Mouse (Mus musculus) myocyte (in vitro differentiated cells): Measurements from ENCODE around the gene Ncor2. TPM values are rescaled to one million over a fixed set of nuclear protein-coding genes. Genes with fewer than 3 reads are reported as not detected.

Experiments used
- H3K27me3 ChIP-seq: one replicate; pipeline ENCODE4 v1.6.1; 2011; ENCODE audit not compliant: control insufficient read depth, insufficient read depth, insufficient read length
- H3K36me3 ChIP-seq: one replicate; pipeline ENCODE4 v1.6.1; 2011; ENCODE audit not compliant: control insufficient read depth, insufficient read depth
- H3K4me2 ChIP-seq: one replicate; pipeline ENCODE4 v1.6.1; 2011; ENCODE audit warnings: low read depth, control low read depth
- H3K4me3 ChIP-seq: one replicate; pipeline ENCODE4 v1.5.1; 2011; ENCODE audit warnings: mild to moderate bottlenecking, control low read depth, moderate library complexity
- H3K79me2 ChIP-seq: one replicate; pipeline ENCODE4 v1.6.1; 2011; ENCODE audit not compliant: control insufficient read depth, insufficient read depth
- H3ac ChIP-seq: one replicate; pipeline ENCODE4 v1.6.1; 2011; ENCODE audit not compliant: control insufficient read depth, insufficient read length
- CEBPB ChIP-seq: IDR thresholded peaks from 2 replicates; pipeline ENCODE4 v1.6.1; 2011; ENCODE audit warnings: mild to moderate bottlenecking, moderate library complexity; ENCODE audit not compliant: poor library complexity, insufficient read depth, severe bottlenecking
- E2F4 ChIP-seq: IDR thresholded peaks from one replicate; pipeline ENCODE4 v1.6.1; 2011; ENCODE audit warnings: mild to moderate bottlenecking, control low read depth, moderate library complexity; ENCODE audit not compliant: insufficient read depth
- MAX ChIP-seq: IDR thresholded peaks from one replicate; pipeline ENCODE4 v1.6.1; 2011; ENCODE audit warnings: low read depth, mild to moderate bottlenecking, control low read depth
- MYOD1 ChIP-seq, 3 experiments: IDR thresholded peaks; one replicate each; pipeline ENCODE4 v1.6.1; 2011; ENCODE audit warnings: control low read depth in 2 of 3, low read depth in 2 of 3, mild to moderate bottlenecking in 2 of 3, moderate library complexity in 1 of 3; ENCODE audit not compliant: insufficient read length in 2 of 3, control insufficient read depth in 1 of 3
- MYOG ChIP-seq, 3 experiments: IDR thresholded peaks; one replicate each; pipeline ENCODE4 v1.6.1; 2011; ENCODE audit warnings: control low read depth in 2 of 3, low read depth in 2 of 3, mild to moderate bottlenecking in 2 of 3; ENCODE audit not compliant: insufficient read length in 2 of 3, control insufficient read depth in 1 of 3, insufficient read depth in 1 of 3
- POLR2A ChIP-seq: IDR thresholded peaks from one replicate; pipeline ENCODE4 v1.6.1; 2011; ENCODE audit warnings: low read depth, mild to moderate bottlenecking, control low read depth, moderate library complexity; ENCODE audit not compliant: insufficient read length
- POLR2AphosphoS2 ChIP-seq: IDR thresholded peaks from one replicate; pipeline ENCODE4 v1.6.1; 2011; ENCODE audit warnings: low read depth, control low read depth; ENCODE audit not compliant: insufficient read length
- REST ChIP-seq: IDR thresholded peaks from one replicate; pipeline ENCODE4 v1.6.1; 2011; ENCODE audit warnings: mild to moderate bottlenecking, control low read depth, moderate library complexity; ENCODE audit not compliant: insufficient read depth, insufficient read length
- SRF ChIP-seq: IDR thresholded peaks from one replicate; pipeline ENCODE4 v1.6.1; 2011; ENCODE audit warnings: low read depth; ENCODE audit not compliant: control insufficient read depth, insufficient read length
- TCF12 ChIP-seq: IDR thresholded peaks from one replicate; pipeline ENCODE4 v1.6.1; 2011; ENCODE audit warnings: mild to moderate bottlenecking, control low read depth; ENCODE audit not compliant: poor library complexity, insufficient read depth, severe bottlenecking
- TCF3 ChIP-seq: IDR thresholded peaks from one replicate; pipeline ENCODE4 v1.6.1; 2011; ENCODE audit warnings: low read depth, control low read depth; ENCODE audit not compliant: insufficient read length
- USF1 ChIP-seq: IDR thresholded peaks from one replicate; pipeline ENCODE4 v1.6.1; 2011; ENCODE audit warnings: low read depth, mild to moderate bottlenecking, control low read depth, moderate library complexity
- polyA plus RNA-seq: library from polyadenylated mRNA; unstranded; fragments of >200 nt; fragmentation: generic; extraction: Trizol; gene quantifications from one replicate; pipeline ENCODE4 v1.2.1, GENCODE M21; 2012; ENCODE audit warnings: missing spikeins

Ncor2 gene
- polyA plus RNA-seq, 1 experiment = 127 TPM

GRCm38 (mm10) chr5:125073335-125073734 is 105.7 kb downstream of the Ncor2 start:
- Histone ChIP-seq H3K36me3 (peaks cover 3% of the 10 kb centered on the region), H3K27me3 (no peaks in the 10 kb centered on the region), H3K4me2 (no peak overlapping the region), H3ac (no peak overlapping the region), H3K79me2 (peaks cover 30% of the 10 kb centered on the region), H3K4me3 (no peak overlapping the region)
- TF ChIP-seq POLR2A = no peak
- no peak for TF ChIP-seq REST
- no peak for TF ChIP-seq TCF12
- no peak for TF ChIP-seq USF1
- TF ChIP-seq MAX = no peak
- TF ChIP-seq TCF3 = no peak
- TF ChIP-seq E2F4 = no peak
- TF ChIP-seq CEBPB = no peak
- no peak for TF ChIP-seq MYOG (IDR thresholded peaks at IDR 0.05; ENCODE audit: control insufficient read depth in 1 of 3, insufficient read depth in 1 of 3, insufficient read length in 2 of 3, low read depth in 2 of 3)

- no peak overlapping the region for H3K4me3 ChIP-seq
- TF ChIP-seq CEBPB = peak; percentile 49; the same call in 1 of the 2 replicates
- no peak for TF ChIP-seq SRF
- peak; percentile 49 to 95 (median 81) for TF ChIP-seq MYOG (IDR thresholded peaks at IDR 0.05; ENCODE audit: control insufficient read depth in 1 of 3, insufficient read depth in 1 of 3, insufficient read length in 2 of 3, low read depth in 2 of 3)
- TF ChIP-seq USF1 = peak; percentile 71
- peak; percentile 46 to 94 (median 92) for TF ChIP-seq MYOD1 (IDR thresholded peaks at IDR 0.05; ENCODE audit: control insufficient read depth in 1 of 3, insufficient read length in 2 of 3, low read depth in 2 of 3)
- TF ChIP-seq TCF3 = peak; percentile 48
- no peak for TF ChIP-seq MAX
- peak; percentile 69 for TF ChIP-seq TCF12
- TF ChIP-seq POLR2A = no peak
- H3K36me3 ChIP-seq = no peaks in the 10 kb centered on the region
Measured at GRCm38 (mm10) chr5:125072425-125072824, 106.6 kb downstream of the Ncor2 start.

GRCm38 (mm10) chr5:125071919-125072318 is 107.1 kb downstream of the Ncor2 start:
- no peaks in the 10 kb centered on the region for H3K27me3 ChIP-seq
- no peak overlapping the region for H3ac ChIP-seq
- H3K36me3 ChIP-seq = no peaks in the 10 kb centered on the region
- peak overlapping the region; percentile 71 for H3K4me2 ChIP-seq
- peaks cover 19% of the 10 kb centered on the region for H3K79me2 ChIP-seq
- TF ChIP-seq MAX (no peak), CEBPB (no peak), MYOD1 (IDR thresholded peaks at IDR 0.05; ENCODE audit: control insufficient read depth in 1 of 3, insufficient read length in 2 of 3, low read depth in 2 of 3) (peak in 2 of 3 experiments; percentile 13 to 19)
- H3K4me3 ChIP-seq = no peak overlapping the region

More at GRCm38 (mm10) chr5:125072425-125072824, 106.6 kb downstream of the Ncor2 start:
- Histone ChIP-seq H3K4me2 (peak overlapping the region; percentile 71), H3K79me2 (peaks cover 24% of the 10 kb centered on the region), H3K27me3 (no peaks in the 10 kb centered on the region), H3ac (no peak overlapping the region)

- H3K36me3 ChIP-seq = no peaks in the 10 kb centered on the region
- H3K4me3 ChIP-seq = no peak overlapping the region
- H3K27me3 ChIP-seq = no peaks in the 10 kb centered on the region
- TF ChIP-seq POLR2AphosphoS2 (no peak), CEBPB (no peak), E2F4 (no peak), SRF (no peak), USF1 (no peak), REST (no peak), MAX (no peak), POLR2A (no peak), TCF12 (no peak), MYOG (IDR thresholded peaks at IDR 0.05; ENCODE audit: control insufficient read depth in 1 of 3, insufficient read depth in 1 of 3, insufficient read length in 2 of 3, low read depth in 2 of 3) (no peak), TCF3 (no peak), MYOD1 (IDR thresholded peaks at IDR 0.05; ENCODE audit: control insufficient read depth in 1 of 3, insufficient read length in 2 of 3, low read depth in 2 of 3) (no peak)
- H3ac ChIP-seq = no peak overlapping the region
- peaks cover 23% of the 10 kb centered on the region for H3K79me2 ChIP-seq
- H3K4me2 ChIP-seq = no peak overlapping the region
Measured at GRCm38 (mm10) chr5:125070399-125070798, 108.6 kb downstream of the Ncor2 start.

GRCm38 (mm10) chr5:125069916-125070315 is 109.1 kb downstream of the Ncor2 start:
- no peak overlapping the region for H3ac ChIP-seq
- H3K36me3 ChIP-seq = no peaks in the 10 kb centered on the region
- peaks cover 19% of the 10 kb centered on the region for H3K79me2 ChIP-seq
- H3K27me3 ChIP-seq = no peaks in the 10 kb centered on the region
- no peak overlapping the region for H3K4me2 ChIP-seq
- no peak for TF ChIP-seq REST
- no peak overlapping the region for H3K4me3 ChIP-seq
